Mouse (Mus musculus) MEL (cell line): ENCODE results near the gene Foxj2. TPM values are rescaled to one million over a fixed set of nuclear protein-coding genes. Genes with fewer than 3 reads are reported as not detected.

Experiments
- DNase-seq: peaks from one replicate; pipeline ENCODE4 v3.0.0; 2011; ENCODE audit warnings: low read depth, low spot score
- H3K27ac ChIP-seq: 2 replicates; pipeline ENCODE4 v1.5.1; 2012; ENCODE audit warnings: low read depth, mild to moderate bottlenecking, control low read depth, low read length, moderate library complexity; ENCODE audit not compliant: control insufficient read depth
- H3K27me3 ChIP-seq, 2 experiments: fragments of 150-350 bp in 1 of 2; sonication (generic) in 1 of 2; 2 replicates each; pipeline ENCODE4 v1.6.1; 2012; ENCODE audit warnings: low read length in 2 of 2, mild to moderate bottlenecking in 2 of 2, improper control_type of control experiment in 1 of 2, moderate library complexity in 1 of 2; ENCODE audit not compliant: insufficient read depth in 2 of 2, control insufficient read depth in 1 of 2
- H3K36me3 ChIP-seq, 2 experiments: 2 replicates each; pipeline ENCODE4 v1.6.1; 2012 to 2014; ENCODE audit warnings: low read length in 2 of 2, improper control_type of control experiment in 1 of 2, inconsistent platforms in 1 of 2, mild to moderate bottlenecking in 1 of 2; ENCODE audit not compliant: insufficient read depth in 2 of 2, control insufficient read depth in 1 of 2
- H3K4me1 ChIP-seq, 2 experiments: fragments of 150-350 bp in 1 of 2; sonication (generic) in 1 of 2; 2 replicates each; pipeline ENCODE4 v1.6.1; 2012; ENCODE audit warnings: low read length in 2 of 2, improper control_type of control experiment in 1 of 2, mild to moderate bottlenecking in 1 of 2; ENCODE audit not compliant: insufficient read depth in 2 of 2, control insufficient read depth in 1 of 2
- H3K4me3 ChIP-seq, 2 experiments: fragments of 150-350 bp in 1 of 2; sonication (generic) in 1 of 2; 2 replicates each; pipeline ENCODE4 v1.5.1; 2012; ENCODE audit warnings: low read depth in 2 of 2, low read length in 2 of 2, mild to moderate bottlenecking in 2 of 2, moderate library complexity in 2 of 2, control low read depth in 1 of 2, improper control_type of control experiment in 1 of 2; ENCODE audit not compliant: control insufficient read depth in 1 of 2, insufficient read depth in 1 of 2
- H3K79me2 ChIP-seq: 2 replicates; pipeline ENCODE4 v1.6.1; 2012; ENCODE audit warnings: mild to moderate bottlenecking, low read length, moderate library complexity; ENCODE audit not compliant: control insufficient read depth, poor library complexity, insufficient read depth
- H3K9ac ChIP-seq: 2 replicates; pipeline ENCODE4 v1.6.1; 2012; ENCODE audit warnings: low read depth, mild to moderate bottlenecking, control low read depth, low read length, moderate library complexity; ENCODE audit not compliant: control insufficient read depth, poor library complexity, severe bottlenecking
- H3K9me3 ChIP-seq: fragments of 150-350 bp; sonication (generic); replicated peaks from 2 replicates; pipeline ENCODE4 v1.6.1; 2012; ENCODE audit warnings: mild to moderate bottlenecking, low read length, improper control_type of control experiment, moderate library complexity; ENCODE audit not compliant: insufficient read depth
- BHLHE40 ChIP-seq: IDR thresholded peaks from 2 replicates; pipeline ENCODE4 v1.6.1; 2012; ENCODE audit warnings: low read depth, mild to moderate bottlenecking, inconsistent platforms, low read length, improper control_type of control experiment, borderline replicate concordance
- CTCF ChIP-seq, 3 experiments: IDR thresholded peaks in 2 of 3; conservative IDR thresholded peaks in 1 of 3; 2 replicates each; pipeline ENCODE4 v1.5.1; 2011 to 2012; ENCODE audit warnings: low read length in 3 of 3, low read depth in 2 of 3, mild to moderate bottlenecking in 2 of 3, improper control_type of control experiment in 1 of 3, inconsistent platforms in 1 of 3, mixed read lengths in 1 of 3, moderate library complexity in 1 of 3; ENCODE audit not compliant: control insufficient read depth in 1 of 3, insufficient read depth in 1 of 3, poor library complexity in 1 of 3, severe bottlenecking in 1 of 3
- ETS1 ChIP-seq: IDR thresholded peaks from 2 replicates; pipeline ENCODE4 v1.6.1; 2012; ENCODE audit warnings: low read depth, mild to moderate bottlenecking, inconsistent platforms, low read length, improper control_type of control experiment, moderate library complexity
- GABPA ChIP-seq: IDR thresholded peaks from 2 replicates; pipeline ENCODE4 v1.6.1; 2012; ENCODE audit warnings: low read depth, mild to moderate bottlenecking, inconsistent platforms, low read length, improper control_type of control experiment, moderate library complexity
- HCFC1 ChIP-seq: IDR thresholded peaks from 2 replicates; pipeline ENCODE4 v1.6.1; 2012; ENCODE audit warnings: low read depth, mild to moderate bottlenecking, inconsistent platforms, low read length, improper control_type of control experiment, moderate library complexity
- JUND ChIP-seq: IDR thresholded peaks from 2 replicates; pipeline ENCODE4 v1.6.1; 2011; ENCODE audit warnings: low read depth, mild to moderate bottlenecking, improper control_type of control experiment, low read length
- MAFK ChIP-seq: IDR thresholded peaks from 2 replicates; pipeline ENCODE4 v1.6.1; 2011; ENCODE audit warnings: low read depth, mild to moderate bottlenecking, low read length, improper control_type of control experiment, borderline replicate concordance
- MAZ ChIP-seq: IDR thresholded peaks from 2 replicates; pipeline ENCODE4 v1.6.1; 2012; ENCODE audit warnings: low read depth, mild to moderate bottlenecking, inconsistent platforms, low read length, improper control_type of control experiment
- MXI1 ChIP-seq: IDR thresholded peaks from 2 replicates; pipeline ENCODE4 v1.6.1; 2011; ENCODE audit warnings: mild to moderate bottlenecking, low read depth, low read length, improper control_type of control experiment
- MYB ChIP-seq: IDR thresholded peaks from 2 replicates; pipeline ENCODE4 v1.6.1; 2011; ENCODE audit warnings: mild to moderate bottlenecking, low read depth, low read length, improper control_type of control experiment
- NELFE ChIP-seq: IDR thresholded peaks from 2 replicates; pipeline ENCODE4 v1.6.1; 2011; ENCODE audit warnings: low read depth, low read length, improper control_type of control experiment
- NRF1 ChIP-seq: IDR thresholded peaks from 2 replicates; pipeline ENCODE4 v1.6.1; 2014; ENCODE audit warnings: low read depth, mild to moderate bottlenecking, inconsistent platforms, low read length, improper control_type of control experiment, moderate library complexity; ENCODE audit not compliant: poor library complexity, insufficient read depth, severe bottlenecking
- POLR2AphosphoS2 ChIP-seq: IDR thresholded peaks from 2 replicates; pipeline ENCODE4 v1.6.1; 2011; ENCODE audit warnings: low read length, improper control_type of control experiment
- POLR2AphosphoS5 ChIP-seq: IDR thresholded peaks from 2 replicates; pipeline ENCODE4 v1.6.1; 2012; ENCODE audit warnings: low read depth, borderline replicate concordance, mild to moderate bottlenecking, inconsistent platforms, low read length, moderate library complexity, mixed read lengths
- SMC3 ChIP-seq: IDR thresholded peaks from 2 replicates; pipeline ENCODE4 v1.6.1; 2011; ENCODE audit warnings: low read depth, low read length, improper control_type of control experiment
- USF1 ChIP-seq: IDR thresholded peaks from 2 replicates; pipeline ENCODE4 v1.6.1; 2014; ENCODE audit warnings: low read depth, mild to moderate bottlenecking, inconsistent platforms, low read length, improper control_type of control experiment, moderate library complexity
- USF2 ChIP-seq, 2 experiments: IDR thresholded peaks; 2 replicates each; pipeline ENCODE4 v1.6.1; 2011 to 2012; ENCODE audit warnings: improper control_type of control experiment in 2 of 2, low read length in 2 of 2, borderline replicate concordance in 1 of 2, inconsistent platforms in 1 of 2, low read depth in 1 of 2, mild to moderate bottlenecking in 1 of 2; ENCODE audit not compliant: insufficient read depth in 1 of 2
- ZC3H11A ChIP-seq: IDR thresholded peaks from 2 replicates; pipeline ENCODE4 v1.6.1; 2012; ENCODE audit warnings: low read depth, mild to moderate bottlenecking, inconsistent platforms, low read length, improper control_type of control experiment
- ZKSCAN1 ChIP-seq: IDR thresholded peaks from 2 replicates; pipeline ENCODE4 v1.6.1; 2012; ENCODE audit warnings: low read depth, mild to moderate bottlenecking, inconsistent platforms, low read length, improper control_type of control experiment, moderate library complexity
- polyA plus RNA-seq, 2 experiments: library from polyadenylated mRNA; stranded (reverse) in 1 of 2; unstranded in 1 of 2; fragments of >175 nt in 1 of 2; fragments of >200 nt in 1 of 2; gene quantifications; 2 replicates each; pipeline versions ENCODE4 v1.2.1 to v1.2.4; 2012; ENCODE audit warnings: low replicate concordance in 2 of 2, low read depth in 1 of 2; ENCODE audit not compliant: insufficient read length in 2 of 2, insufficient read depth in 1 of 2, missing spikeins in 1 of 2
- total RNA-seq: library from RNA; depleted of rRNA; stranded (reverse); fragments of 300-350 nt; gene quantifications from 2 replicates; pipeline ENCODE4 v1.2.3, GENCODE M21; 2012

Gene Foxj2
- total and polyA plus RNA-seq, 3 experiments: 2.2 to 8.6 TPM; not detected in 1

- DNase-seq: no peak
- peaks cover 20 to 41% of the 10 kb centered on the region in 2 experiments for H3K4me1 ChIP-seq
Observed at GRCm38 (mm10) chr6:122820799-122821650, 1.3 kb downstream of the Foxj2 start.

GRCm38 (mm10) chr6:122821822-122822221 lies 2.1 kb downstream of the Foxj2 start:
- no peaks in the 10 kb centered on the region for H3K27me3 ChIP-seq
- H3K9me3 ChIP-seq: no peaks in the 10 kb centered on the region
- H3K36me3 ChIP-seq: peaks cover 0 to 35% of the 10 kb centered on the region in 2 experiments; a peak in 2 of 4 replicates
- H3K4me3 ChIP-seq: no peak overlapping the region
- H3K4me1 ChIP-seq: peaks cover 19 to 40% of the 10 kb centered on the region in 2 experiments
- H3K79me2 ChIP-seq: peaks cover 14% of the 10 kb centered on the region
- DNase-seq: no peak
- no peak overlapping the region for H3K27ac ChIP-seq
- TF ChIP-seq NELFE (no peak), POLR2AphosphoS5 (no peak), USF1 (no peak), HCFC1 (no peak)
- H3K9ac ChIP-seq: no peak overlapping the region

More at GRCm38 (mm10) chr6:122820799-122821650, 1.3 kb downstream of the Foxj2 start:
- no peak overlapping the region for H3K27ac ChIP-seq
- peaks cover 0 to 34% of the 10 kb centered on the region in 2 experiments; a peak in 2 of 4 replicates for H3K36me3 ChIP-seq
- H3K4me3 ChIP-seq: peak overlapping the region; percentile 98 to 99
- no peak for TF ChIP-seq ZKSCAN1
- no peak for TF ChIP-seq MYB
- no peak for TF ChIP-seq SMC3
- no peak for TF ChIP-seq ETS1
- no peak for TF ChIP-seq NRF1
- TF ChIP-seq JUND: no peak
- TF ChIP-seq BHLHE40: no peak
- TF ChIP-seq MXI1: no peak
- no peak for TF ChIP-seq ZC3H11A
- no peak for TF ChIP-seq CTCF (IDR thresholded peaks at IDR 0.05 in 2 of 3, conservative IDR thresholded peaks at IDR 0.05 in 1 of 3; ENCODE audit: control insufficient read depth in 1 of 3, insufficient read depth in 1 of 3, low read depth in 2 of 3, low read length in 3 of 3, poor library complexity in 1 of 3, severe bottlenecking in 1 of 3)
- no peak for TF ChIP-seq USF2 (IDR thresholded peaks at IDR 0.05; ENCODE audit: borderline replicate concordance in 1 of 2, insufficient read depth in 1 of 2, low read depth in 1 of 2, low read length in 2 of 2)
- no peak for TF ChIP-seq MAFK
- no peak for TF ChIP-seq POLR2AphosphoS5
- TF ChIP-seq MAZ: no peak
- TF ChIP-seq POLR2AphosphoS2: no peak
- TF ChIP-seq GABPA: no peak
- no peak for TF ChIP-seq HCFC1
- peaks cover 14% of the 10 kb centered on the region for H3K79me2 ChIP-seq
- H3K27me3 ChIP-seq: no peaks in the 10 kb centered on the region
- H3K9me3 ChIP-seq: no peaks in the 10 kb centered on the region
- H3K9ac ChIP-seq: peak overlapping the region; percentile 97; the same call in 1 of the 2 replicates
